Mouse (Mus musculus): Measurements from ENCODE around the gene Fry.

DNA sequence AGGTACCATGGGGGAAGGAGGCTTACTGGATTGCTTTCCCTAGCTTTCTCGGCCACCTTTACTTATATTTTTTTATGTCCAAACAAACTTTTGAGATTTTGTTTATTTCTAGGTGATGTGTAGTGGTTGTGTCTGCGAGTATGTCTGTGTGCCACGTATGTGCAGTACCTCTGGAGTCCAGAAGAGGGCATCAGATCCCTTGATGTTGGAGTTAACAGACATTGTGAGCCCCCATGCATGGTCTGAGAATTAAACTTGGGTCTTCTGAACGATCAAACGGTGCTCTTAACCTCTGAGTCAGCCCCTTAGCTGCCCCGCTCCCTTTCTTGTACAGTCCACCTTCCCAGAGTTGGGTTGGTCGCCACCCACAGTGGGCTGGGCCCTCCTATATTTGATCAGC lies 4.4 kb upstream of the Fry start:
- TF ChIP-seq EP300 (IDR thresholded peaks at IDR 0.05; ENCODE audit: insufficient read depth, low read depth, low read length) (no peak), CTCF (IDR thresholded peaks at IDR 0.05; ENCODE audit: low read depth, low read length) (peak; percentile 43)
